Mouse (Mus musculus) stomach, embryonic 16.5 days (tissue): ENCODE data around the gene Nkx6-1. TPM values are rescaled to one million over a fixed set of nuclear protein-coding genes. Genes with fewer than 3 reads are reported as not detected.

ENCODE experiments used
- ATAC-seq: fragments of 200-750 bp; cut with Nextera tagmentation; 2 replicates; pipeline ENCODE4 v1.8.0; 2017; ENCODE audit warnings: moderate number of reproducible peaks, moderate TSS enrichment; ENCODE audit not compliant: insufficient read depth, low FRiP score
- H3K27ac ChIP-seq: fragments of 300-500 bp; sonication (generic); 2 replicates; pipeline ENCODE4 v1.5.1; 2014; ENCODE audit warnings: low read length
- H3K27me3 ChIP-seq: fragments of 300-500 bp; sonication (generic); 2 replicates; pipeline ENCODE4 v1.6.1; 2014; ENCODE audit warnings: low read length, control low read depth, mixed read lengths; ENCODE audit not compliant: control insufficient read depth, insufficient read depth
- H3K36me3 ChIP-seq: fragments of 300-500 bp; sonication (generic); 2 replicates; pipeline ENCODE4 v1.6.1; 2014; ENCODE audit warnings: low read length; ENCODE audit not compliant: control insufficient read depth, insufficient read depth
- H3K4me1 ChIP-seq: fragments of 300-500 bp; sonication (generic); 2 replicates; pipeline ENCODE4 v1.6.1; 2014; ENCODE audit warnings: low read length, control low read depth, mixed read lengths; ENCODE audit not compliant: control insufficient read depth, insufficient read depth
- H3K4me2 ChIP-seq: fragments of 300-500 bp; sonication (generic); 2 replicates; pipeline ENCODE4 v1.6.1; 2014; ENCODE audit warnings: low read depth, low read length, mixed read lengths
- H3K4me3 ChIP-seq: fragments of 300-500 bp; sonication (generic); replicated peaks from 2 replicates; pipeline ENCODE4 v1.5.1; 2014; ENCODE audit warnings: mild to moderate bottlenecking, low read length
- H3K9ac ChIP-seq: fragments of 300-500 bp; sonication (generic); 2 replicates; pipeline ENCODE4 v1.6.1; 2014; ENCODE audit warnings: low read length
- H3K9me3 ChIP-seq: fragments of 300-500 bp; sonication (generic); replicated peaks from 2 replicates; pipeline ENCODE4 v1.6.1; 2016; ENCODE audit warnings: low read length, control low read depth; ENCODE audit not compliant: control insufficient read depth
- WGBS: fragments of 180-500 bp; shearing (Covaris S2); extraction: QIAGEN DNeasy Blood & Tissue Kit; methylation state at CpG from one replicate; pipeline ENCODE4 v1.1.7; 2014; 5-methylcytosine and 5-hydroxymethylcytosine counted together
- polyA plus RNA-seq: library from polyadenylated mRNA; unstranded; fragments of >200 nt; fragmentation: Nextera tagmentation; extraction: Ambion mirVana; gene quantifications from 2 replicates; pipeline ENCODE4 v1.2.1, GENCODE M21; 2015

Nkx6-1 gene
- polyA plus RNA-seq, 1 experiment from 2014 or later, result 2.7 TPM

DNA sequence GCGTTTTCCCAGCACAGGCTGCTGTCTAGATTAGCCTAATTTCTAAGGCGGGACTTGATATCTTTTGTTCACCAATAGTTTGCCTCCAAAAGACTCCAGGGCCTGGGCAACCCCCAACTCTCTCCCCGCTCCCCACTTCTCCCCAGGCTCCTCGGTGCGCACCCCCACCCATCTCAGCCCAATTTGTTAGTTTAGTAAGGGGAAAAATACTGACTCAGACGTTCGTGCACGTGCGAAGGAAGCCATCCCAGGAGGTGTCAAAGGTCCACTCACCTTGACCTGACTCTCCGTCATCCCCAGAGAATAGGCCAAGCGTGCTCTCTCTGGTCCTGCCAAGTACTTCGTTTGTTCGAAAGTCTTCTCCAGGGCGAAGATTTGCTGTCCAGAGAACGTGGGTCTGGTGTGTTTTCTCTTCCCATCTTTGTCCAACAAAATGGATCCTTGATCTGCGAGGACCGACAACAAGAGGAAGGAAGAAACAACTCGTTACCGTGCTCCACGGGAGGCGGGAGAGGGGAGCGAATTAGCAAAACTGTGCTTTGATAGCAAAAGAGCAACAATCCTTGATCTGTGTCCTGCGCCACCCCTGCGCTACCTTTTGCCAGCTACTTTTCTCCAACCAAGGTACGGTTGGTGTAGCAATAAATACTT is 3.1 kb downstream of the Nkx6-1 start:
- Histone ChIP-seq H3K4me2 (0 out of 2 replicates have a peak overlapping the region, but pooled peaks have one; percentile 24), H3K27ac (no peak overlapping the region), H3K27me3 (peaks cover 78% of the 10 kb centered on the region), H3K4me3 (peak overlapping the region; percentile 50), H3K4me1 (peaks cover 19% of the 10 kb centered on the region), H3K9ac (peak overlapping the region; percentile 11; the same call in 1 of the 2 replicates), H3K9me3 (no peaks in the 10 kb centered on the region), H3K36me3 (no peaks in the 10 kb centered on the region)
- 11% methylated on average over 25 of the region's 25 CpGs for WGBS
- ATAC-seq, result no peak

DNA sequence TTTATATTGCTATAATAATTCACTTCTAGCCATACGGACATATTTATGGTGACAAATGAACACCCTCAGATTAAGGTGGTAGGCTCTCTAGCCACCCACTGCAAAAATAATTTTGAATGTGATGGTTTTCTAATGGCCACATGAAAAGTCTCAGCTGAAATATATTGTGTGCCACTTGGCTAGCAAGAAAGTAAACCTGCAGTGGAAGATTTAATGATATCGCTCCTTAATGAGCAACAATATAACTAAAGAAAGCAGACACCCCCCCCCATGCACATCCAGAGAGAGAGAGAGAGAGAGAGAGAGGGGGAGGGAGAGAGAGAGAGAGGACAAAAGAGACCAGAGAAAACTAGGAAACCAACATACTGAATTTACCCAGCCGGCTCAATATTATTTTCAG is 4.1 kb downstream of the Nkx6-1 start:
- Histone ChIP-seq H3K4me3 (no peak overlapping the region), H3K36me3 (no peaks in the 10 kb centered on the region), H3K4me1 (peaks cover 19% of the 10 kb centered on the region), H3K9me3 (no peaks in the 10 kb centered on the region), H3K9ac (no peak overlapping the region), H3K27me3 (peaks cover 77% of the 10 kb centered on the region), H3K4me2 (no peak overlapping the region), H3K27ac (no peak overlapping the region)
- ATAC-seq, result no peak
- WGBS, result 10% methylated on average over 3 of the region's 3 CpGs

DNA sequence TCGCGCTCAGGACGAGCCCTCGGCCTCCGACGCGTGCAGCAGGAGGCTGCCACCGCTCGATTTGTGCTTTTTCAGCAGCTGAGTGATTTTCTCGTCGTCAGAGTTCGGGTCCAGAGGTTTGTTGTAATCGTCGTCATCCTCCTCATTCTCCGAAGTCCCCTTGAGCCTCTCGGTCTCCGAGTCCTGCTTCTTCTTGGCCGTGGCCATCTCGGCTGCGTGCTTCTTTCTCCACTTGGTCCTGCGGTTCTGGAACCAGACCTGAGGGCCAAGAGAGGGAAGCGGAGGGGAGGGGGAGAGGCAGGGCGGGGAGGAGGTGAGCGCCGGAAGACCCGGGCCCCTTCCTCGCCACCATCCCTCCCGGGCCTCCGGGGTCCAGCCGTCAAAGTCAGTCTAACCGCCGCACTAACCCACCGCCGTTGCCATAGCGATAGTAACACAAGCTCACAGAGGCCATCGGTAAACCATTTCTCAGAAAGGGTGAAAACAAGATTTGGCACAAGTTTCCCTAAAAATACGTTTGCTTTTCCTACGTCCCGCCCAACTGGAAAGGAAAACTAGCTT is 5.3 kb downstream of the Nkx6-1 start:
- Histone ChIP-seq H3K4me2 (peak overlapping the region; percentile 3; the same call in 1 of the 2 replicates), H3K27me3 (peaks cover 70% of the 10 kb centered on the region), H3K27ac (no peak overlapping the region), H3K9me3 (no peaks in the 10 kb centered on the region), H3K9ac (no peak overlapping the region), H3K4me3 (peak overlapping the region; percentile 19), H3K36me3 (no peaks in the 10 kb centered on the region), H3K4me1 (peaks cover 11% of the 10 kb centered on the region)
- WGBS, result 3% methylated on average over 39 of the region's 39 CpGs
- no peak for ATAC-seq

DNA sequence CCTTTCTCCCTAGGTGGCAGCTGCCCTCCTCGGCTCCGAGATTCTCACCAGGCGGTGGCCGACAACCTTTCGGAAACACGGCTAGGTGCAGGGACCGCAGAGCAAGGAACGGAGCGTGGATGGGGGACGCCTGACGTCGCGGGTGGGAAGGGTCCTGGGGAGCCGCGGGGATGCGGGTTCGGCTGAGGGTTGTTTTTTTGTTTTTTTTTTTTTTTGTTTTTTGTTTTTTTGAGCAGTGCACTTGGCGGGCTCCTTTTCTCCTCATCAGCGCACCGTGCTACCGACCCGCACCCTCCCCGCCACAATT is 5.9 kb downstream of the Nkx6-1 start:
- no peaks in the 10 kb centered on the region for H3K9me3 ChIP-seq
- no peaks in the 10 kb centered on the region for H3K36me3 ChIP-seq
- H3K9ac ChIP-seq, result no peak overlapping the region
- peaks cover 65% of the 10 kb centered on the region for H3K27me3 ChIP-seq
- H3K4me2 ChIP-seq, result 0 out of 2 replicates have a peak overlapping the region, but pooled peaks have one; percentile 3
- H3K4me1 ChIP-seq, result peaks cover 6% of the 10 kb centered on the region
- no peak overlapping the region for H3K27ac ChIP-seq
- WGBS, result 2% methylated on average over 23 of the region's 23 CpGs
- H3K4me3 ChIP-seq, result peak overlapping the region; percentile 19; the same call in 1 of the 2 replicates
- ATAC-seq, result no peak

DNA sequence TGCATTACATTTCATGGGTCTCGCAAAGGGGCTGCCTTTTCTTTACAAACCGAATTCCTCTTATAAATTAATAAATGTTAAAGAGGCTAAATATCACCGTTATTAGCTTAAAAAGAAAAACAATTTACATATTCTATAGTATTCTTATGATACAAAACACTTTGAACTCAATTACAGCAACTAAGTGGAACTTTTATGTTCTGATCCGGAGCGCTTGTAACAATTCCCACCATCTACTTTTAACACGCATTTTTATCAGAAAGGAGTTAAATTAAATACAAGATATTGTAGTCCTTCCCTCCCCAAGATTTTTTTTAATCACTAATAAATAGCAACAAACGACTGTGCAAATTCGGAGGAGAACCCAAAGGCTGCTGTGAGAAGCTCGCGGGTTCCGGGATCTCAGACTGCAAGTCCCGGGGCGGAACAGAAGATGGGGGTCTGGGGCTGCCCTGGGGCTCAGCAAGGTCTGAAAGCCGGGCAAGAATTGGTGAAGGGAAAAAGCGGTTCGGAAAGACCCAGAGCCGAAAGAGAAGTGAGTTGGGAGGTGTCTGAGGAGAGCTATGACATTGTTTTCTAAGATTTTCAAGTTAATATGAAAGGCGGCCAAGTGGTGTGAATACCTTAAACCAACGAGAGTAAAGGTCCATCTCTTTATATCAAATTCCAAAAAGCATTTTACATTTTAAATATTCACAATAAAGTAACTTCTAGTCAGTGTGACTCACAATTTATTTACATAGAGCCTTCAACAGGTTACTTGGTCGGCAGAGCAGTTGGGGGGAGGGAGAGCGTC is 6.4 kb downstream of the Nkx6-1 start:
- Histone ChIP-seq H3K9me3 (no peaks in the 10 kb centered on the region), H3K9ac (no peak overlapping the region), H3K4me2 (0 out of 2 replicates have a peak overlapping the region, but pooled peaks have one; percentile 3), H3K27me3 (peaks cover 63% of the 10 kb centered on the region), H3K36me3 (no peaks in the 10 kb centered on the region), H3K4me3 (peak overlapping the region; percentile 19; the same call in 1 of the 2 replicates), H3K4me1 (peaks cover under 1% of the 10 kb centered on the region; the same call in 1 of the 2 replicates), H3K27ac (no peak overlapping the region)
- 10% methylated on average over 21 of the region's 21 CpGs for WGBS
- ATAC-seq, result no peak

DNA sequence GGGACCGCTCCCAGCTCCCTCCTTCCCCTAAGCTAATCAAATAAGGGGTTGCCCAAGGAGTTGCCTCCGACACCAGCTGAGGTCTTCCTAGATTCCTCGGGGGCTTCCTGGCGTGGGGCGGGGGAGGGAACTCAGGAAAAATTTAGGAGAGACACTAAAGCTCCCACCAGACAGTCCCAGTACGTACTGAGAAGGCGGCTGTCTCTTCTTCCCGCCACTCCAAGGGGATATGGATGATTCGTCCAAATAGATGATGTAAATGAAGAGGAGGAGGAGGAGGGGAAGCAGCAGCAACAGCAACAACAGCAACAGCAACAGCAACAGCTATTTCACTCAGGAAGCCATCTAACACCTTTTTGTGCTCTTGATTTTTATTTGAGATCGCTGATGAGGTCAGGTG is 7.1 kb downstream of the Nkx6-1 start:
- Histone ChIP-seq H3K4me2 (no peak overlapping the region), H3K27ac (no peak overlapping the region), H3K36me3 (no peaks in the 10 kb centered on the region), H3K9me3 (no peaks in the 10 kb centered on the region), H3K4me1 (no peaks in the 10 kb centered on the region), H3K4me3 (no peak overlapping the region), H3K9ac (no peak overlapping the region), H3K27me3 (peaks cover 59% of the 10 kb centered on the region)
- WGBS, result 6% methylated on average over 10 of the region's 10 CpGs
- ATAC-seq, result no peak

DNA sequence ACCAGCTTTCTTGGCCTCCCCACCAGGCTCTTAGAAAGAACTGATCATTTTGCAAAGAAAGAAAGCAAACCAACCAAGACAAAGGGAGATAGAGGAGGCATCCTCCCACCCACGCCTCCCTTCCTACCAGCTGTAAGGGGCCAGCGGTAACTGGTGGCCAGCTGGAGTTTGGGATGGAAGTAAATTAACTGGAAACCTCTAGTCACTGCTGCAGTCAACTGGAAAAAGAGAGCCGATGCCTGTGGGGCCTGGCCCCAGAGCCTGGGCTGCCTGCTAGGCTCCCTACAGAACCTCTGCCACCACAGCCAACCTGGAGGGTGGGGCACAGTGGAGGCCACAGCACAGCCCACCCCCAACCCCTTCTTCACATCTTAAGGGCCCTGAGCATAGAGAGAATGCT is 8.7 kb downstream of the Nkx6-1 start:
- Histone ChIP-seq H3K36me3 (no peaks in the 10 kb centered on the region), H3K4me1 (no peaks in the 10 kb centered on the region), H3K27ac (no peak overlapping the region), H3K4me2 (no peak overlapping the region), H3K9ac (no peak overlapping the region), H3K9me3 (no peaks in the 10 kb centered on the region), H3K4me3 (no peak overlapping the region), H3K27me3 (peaks cover 47% of the 10 kb centered on the region)
- ATAC-seq, result no peak
- WGBS, result 17% methylated on average over 3 of the region's 3 CpGs

DNA sequence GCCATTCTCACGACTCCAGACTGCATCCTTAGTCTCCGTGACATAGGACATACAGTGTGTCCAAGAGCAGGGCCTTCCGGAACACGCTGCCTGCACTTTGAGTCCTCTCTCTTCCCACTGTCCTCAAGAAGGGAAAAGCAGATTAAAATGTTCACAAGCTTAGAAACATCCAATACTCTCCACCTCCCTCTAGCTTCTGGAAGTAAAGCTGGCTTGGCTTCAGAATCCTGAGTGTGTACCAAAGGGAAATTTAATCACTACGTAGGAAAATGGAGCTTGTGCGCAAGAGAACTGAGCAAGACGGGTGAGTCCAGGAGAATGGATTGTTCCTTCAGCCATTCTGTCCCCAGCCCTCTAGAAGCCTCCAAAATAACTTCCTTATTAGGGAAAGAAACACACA is 9.4 kb downstream of the Nkx6-1 start:
- peaks cover 47% of the 10 kb centered on the region for H3K27me3 ChIP-seq
- 42% methylated on average over 7 of the region's 7 CpGs for WGBS
- no peak overlapping the region for H3K27ac ChIP-seq
- H3K36me3 ChIP-seq, result no peaks in the 10 kb centered on the region
- H3K4me1 ChIP-seq, result no peaks in the 10 kb centered on the region
- no peak overlapping the region for H3K4me3 ChIP-seq
- no peaks in the 10 kb centered on the region for H3K9me3 ChIP-seq
- H3K4me2 ChIP-seq, result no peak overlapping the region
- no peak for ATAC-seq
- H3K9ac ChIP-seq, result no peak overlapping the region
